Mouse (Mus musculus) urinary bladder, postnatal 0 days (tissue): Measurements from ENCODE around the gene Klhl41. TPM values are rescaled to one million over a fixed set of nuclear protein-coding genes. Genes with fewer than 3 reads are reported as not detected.

Experiments
- polyA plus RNA-seq: library from polyadenylated mRNA; unstranded; fragments of >200 nt; fragmentation: Nextera tagmentation; extraction: Ambion mirVana; gene quantifications from 2 replicates; pipeline ENCODE4 v1.2.1, GENCODE M21; 2015

Klhl41 gene
- 0.12 and 0.16 TPM in 2 replicates for polyA plus RNA-seq

DNA sequence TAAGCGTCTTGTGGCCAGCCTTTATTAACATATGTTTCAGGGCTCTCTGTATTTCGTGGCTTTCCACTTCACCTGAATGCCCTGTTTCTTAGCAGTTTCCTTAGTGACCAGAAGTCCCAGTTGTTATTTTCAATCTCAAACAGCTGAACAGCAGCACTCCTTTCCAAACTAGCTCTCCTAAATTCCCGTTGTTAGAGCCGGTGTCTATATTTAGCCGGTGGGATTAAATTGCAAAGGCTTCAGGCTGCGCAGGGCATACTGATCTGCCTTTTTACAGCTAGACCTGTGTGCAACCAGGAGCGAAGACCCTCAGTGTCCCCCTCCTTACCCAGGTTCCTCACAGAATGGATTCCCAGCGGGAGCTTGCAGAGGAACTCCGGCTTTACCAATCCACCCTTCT lies at the start of gene Klhl41:
TSS of gene Klhl41 (plus strand) at position 268 of the 400 bp plus-strand sequence.

DNA sequence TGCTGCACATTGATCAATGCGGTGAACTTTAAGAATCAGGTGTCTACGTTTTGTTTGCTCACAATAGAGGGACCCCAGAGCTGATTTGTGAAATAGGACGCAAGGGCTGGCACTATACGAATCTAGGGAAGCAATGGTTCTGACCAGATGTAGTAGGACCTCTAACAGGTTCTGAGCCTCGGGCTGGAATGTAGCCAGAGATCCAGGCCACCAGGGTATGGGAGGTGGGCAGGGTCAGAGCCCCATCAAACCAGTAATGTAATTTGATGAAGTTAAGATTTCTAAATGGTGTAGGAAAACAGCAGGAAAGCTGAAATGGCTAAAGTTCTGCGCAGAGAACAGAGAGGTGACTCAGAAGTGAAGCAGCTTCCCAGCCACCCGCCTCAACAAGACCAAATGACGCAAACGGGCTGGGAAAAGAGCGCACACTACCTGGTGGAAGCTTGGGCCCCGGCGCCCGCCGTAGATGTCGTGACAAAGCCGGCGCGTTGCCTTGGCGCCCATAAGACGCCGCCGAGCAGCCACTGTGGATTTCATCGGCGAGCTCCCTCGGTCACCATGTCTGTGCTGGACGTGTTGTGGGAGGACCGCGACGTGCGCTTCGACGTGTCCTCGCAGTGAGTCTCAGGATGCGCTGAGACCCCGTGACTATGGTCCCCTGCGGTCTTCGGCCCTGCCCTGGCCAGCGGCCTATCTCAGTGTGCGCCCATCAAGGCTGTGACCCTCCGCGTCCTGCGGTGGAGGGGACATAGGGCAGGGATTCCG lies 23.0 kb upstream of the Klhl41 start, which contains the start of gene Bbs5:
TSS of gene Bbs5 (plus strand) at position 446 of the 765 bp plus-strand sequence.

DNA sequence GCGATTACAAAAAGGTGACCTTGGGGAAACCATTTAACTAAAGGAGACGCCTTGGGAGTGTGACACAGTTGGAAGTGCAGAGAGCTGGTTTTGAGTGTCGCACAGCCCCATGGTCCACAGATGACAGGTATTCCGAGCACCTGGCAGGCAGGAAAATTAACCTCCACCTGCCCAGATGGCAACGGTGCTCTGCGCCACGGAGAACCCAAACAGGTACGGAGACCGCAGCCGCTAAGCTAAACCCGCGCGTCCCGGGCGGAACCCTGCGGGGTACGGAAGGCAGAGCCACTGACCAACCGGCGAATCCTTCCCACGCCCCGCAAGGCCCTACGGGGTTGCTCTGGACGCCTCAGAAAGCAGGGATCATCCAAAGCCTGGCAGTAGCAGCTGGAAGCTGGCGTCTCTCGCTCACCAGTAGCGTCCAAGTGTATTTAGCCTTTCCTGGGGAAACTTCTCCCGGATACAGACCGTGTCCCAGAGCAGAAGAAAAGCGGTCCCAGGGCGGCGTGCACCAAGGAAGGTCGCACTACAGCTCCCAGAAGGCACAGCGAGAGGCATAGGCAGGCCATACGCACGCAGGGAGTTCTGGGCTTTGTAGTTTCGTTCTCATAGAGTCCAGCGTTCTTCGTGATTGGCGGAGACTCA lies 43.2 kb downstream of the Klhl41 start, which contains the start of gene Fastkd1:
TSS of gene Fastkd1 (minus strand) at position 536 of the 645 bp plus-strand sequence.

DNA sequence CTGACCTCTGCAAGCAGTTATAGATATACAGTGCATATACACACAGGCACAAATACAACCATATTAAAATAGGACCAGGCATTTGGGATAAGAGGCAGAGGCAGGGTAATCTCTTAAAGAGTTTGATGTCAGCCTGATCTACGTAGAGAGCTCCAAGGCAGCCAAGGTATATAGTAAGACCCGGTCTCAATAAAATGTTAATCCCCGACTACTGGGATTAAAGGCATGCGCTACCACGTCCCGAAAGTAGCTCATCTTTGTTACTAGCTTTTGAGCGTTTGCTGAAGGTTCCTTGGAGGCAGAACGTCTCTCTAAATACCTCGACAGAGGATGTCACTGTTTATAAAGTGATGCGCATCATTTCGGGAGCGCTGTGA lies 52.3 kb downstream of the Klhl41 start, which contains the start of gene Ppig:
TSS of gene Ppig (plus strand) at position 273 of the 377 bp plus-strand sequence.

Other genes with a start within 250 kb of the Klhl41 start
- 0.19 and 0.28 TPM in 2 replicates for gene Lrp2, start 84.1 kb upstream of the Klhl41 start, polyA plus RNA-seq
- 8.7 and 14.6 TPM in 2 replicates for gene Bbs5, start 22.9 kb upstream of the Klhl41 start, polyA plus RNA-seq
- 5.1 and 5.3 TPM in 2 replicates for gene Fastkd1, start 43.4 kb downstream of the Klhl41 start, polyA plus RNA-seq
- 79.3 and 97.9 TPM in 2 replicates for gene Ppig, start 52.4 kb downstream of the Klhl41 start, polyA plus RNA-seq
- 0.87 and 1.0 TPM in 2 replicates for gene Ccdc173, start 119.5 kb downstream of the Klhl41 start, polyA plus RNA-seq
- gene Phospho2, start 119.5 kb downstream of the Klhl41 start, polyA plus RNA-seq = 18.3 and 18.5 TPM in 2 replicates
- 49.3 and 58.7 TPM in 2 replicates for gene Klhl23, start 151.8 kb downstream of the Klhl41 start, polyA plus RNA-seq
- gene Ssb, start 191.4 kb downstream of the Klhl41 start, polyA plus RNA-seq = 187 and 228 TPM in 2 replicates
- gene Mettl5, start 215.5 kb downstream of the Klhl41 start, polyA plus RNA-seq = 30.4 and 32.7 TPM in 2 replicates
- 8.0 and 9.9 TPM in 2 replicates for gene Ubr3, start 227.1 kb downstream of the Klhl41 start, polyA plus RNA-seq